Mouse (Mus musculus) naive thymus-derived CD4-positive, alpha-beta T cell, adult 2 months (primary cell): ENCODE measurements around the gene Fbxw4.
"Not testable (repeated sequence)": the region's sequence is repeated elsewhere in the genome, so short reads cannot be mapped to it uniquely, and the experiment has no call there.

Source experiments
- DNase-seq: peaks from one replicate; pipeline ENCODE4 v3.0.0-alpha.2; 2011; ENCODE audit warnings: low read depth

The Fbxw4 gene

GRCm38 (mm10) chr19:45580235-45580634, 79.9 kb downstream of the Fbxw4 start:
- DNase-seq, result no peak

- DNase-seq, result no peak
Measured at GRCm38 (mm10) chr19:45579416-45579815, 80.7 kb downstream of the Fbxw4 start.

GRCm38 (mm10) chr19:45578976-45579375, 81.1 kb downstream of the Fbxw4 start:
- DNase-seq, result peak; percentile 64

- DNase-seq, result peak; percentile 71
Measured at GRCm38 (mm10) chr19:45577141-45577750, 82.9 kb downstream of the Fbxw4 start.

GRCm38 (mm10) chr19:45575632-45576001, 84.5 kb downstream of the Fbxw4 start:
- peak; percentile 37 for DNase-seq

GRCm38 (mm10) chr19:45574941-45575631, 85.0 kb downstream of the Fbxw4 start:
- peak; percentile 70 for DNase-seq

GRCm38 (mm10) chr19:45574339-45574898, 85.7 kb downstream of the Fbxw4 start:
- DNase-seq, result no peak

GRCm38 (mm10) chr19:45573861-45574267, 86.2 kb downstream of the Fbxw4 start:
- DNase-seq, result peak; percentile 91

GRCm38 (mm10) chr19:45573033-45573432, 87.1 kb downstream of the Fbxw4 start:
- DNase-seq, result no peak

- DNase-seq, result no peak
Measured at GRCm38 (mm10) chr19:45567367-45567766, 92.7 kb downstream of the Fbxw4 start.

GRCm38 (mm10) chr19:45565925-45566715, 94.0 kb downstream of the Fbxw4 start:
- no peak for DNase-seq

GRCm38 (mm10) chr19:45560153-45560890, 99.8 kb downstream of the Fbxw4 start, which contains the start of the genes Poll and Gm17018:
Gene Poll (minus strand): TSS chr19:45560531.
Gene Gm17018 (plus strand): TSS chr19:45560615.
- peak; percentile 80 for DNase-seq

- no peak for DNase-seq
Measured at GRCm38 (mm10) chr19:45554136-45554535, 106.0 kb downstream of the Fbxw4 start.

GRCm38 (mm10) chr19:45552187-45552586, 107.9 kb downstream of the Fbxw4 start:
- DNase-seq, result no peak

GRCm38 (mm10) chr19:45549948-45550347, 110.2 kb downstream of the Fbxw4 start:
- no peak for DNase-seq

- no peak for DNase-seq
Measured at GRCm38 (mm10) chr19:45549128-45549915, 110.8 kb downstream of the Fbxw4 start.

GRCm38 (mm10) chr19:45548196-45548595, 111.9 kb downstream of the Fbxw4 start:
- DNase-seq, result not testable (repeated sequence)

GRCm38 (mm10) chr19:45544925-45545321, 115.2 kb downstream of the Fbxw4 start:
- peak; percentile 82 for DNase-seq

GRCm38 (mm10) chr19:45544152-45544924, 115.8 kb downstream of the Fbxw4 start:
- DNase-seq, result peak; percentile 50

GRCm38 (mm10) chr19:45542061-45542460, 118.1 kb downstream of the Fbxw4 start:
- no peak for DNase-seq
